Mouse (Mus musculus): Measurements from ENCODE around the gene Hjurp. TPM values are rescaled to one million over a fixed set of nuclear protein-coding genes. Genes with fewer than 3 reads are reported as not detected.

The Hjurp gene
- polyA plus RNA-seq, 1 experiment from 2014 or later, result 56.0 TPM

DNA sequence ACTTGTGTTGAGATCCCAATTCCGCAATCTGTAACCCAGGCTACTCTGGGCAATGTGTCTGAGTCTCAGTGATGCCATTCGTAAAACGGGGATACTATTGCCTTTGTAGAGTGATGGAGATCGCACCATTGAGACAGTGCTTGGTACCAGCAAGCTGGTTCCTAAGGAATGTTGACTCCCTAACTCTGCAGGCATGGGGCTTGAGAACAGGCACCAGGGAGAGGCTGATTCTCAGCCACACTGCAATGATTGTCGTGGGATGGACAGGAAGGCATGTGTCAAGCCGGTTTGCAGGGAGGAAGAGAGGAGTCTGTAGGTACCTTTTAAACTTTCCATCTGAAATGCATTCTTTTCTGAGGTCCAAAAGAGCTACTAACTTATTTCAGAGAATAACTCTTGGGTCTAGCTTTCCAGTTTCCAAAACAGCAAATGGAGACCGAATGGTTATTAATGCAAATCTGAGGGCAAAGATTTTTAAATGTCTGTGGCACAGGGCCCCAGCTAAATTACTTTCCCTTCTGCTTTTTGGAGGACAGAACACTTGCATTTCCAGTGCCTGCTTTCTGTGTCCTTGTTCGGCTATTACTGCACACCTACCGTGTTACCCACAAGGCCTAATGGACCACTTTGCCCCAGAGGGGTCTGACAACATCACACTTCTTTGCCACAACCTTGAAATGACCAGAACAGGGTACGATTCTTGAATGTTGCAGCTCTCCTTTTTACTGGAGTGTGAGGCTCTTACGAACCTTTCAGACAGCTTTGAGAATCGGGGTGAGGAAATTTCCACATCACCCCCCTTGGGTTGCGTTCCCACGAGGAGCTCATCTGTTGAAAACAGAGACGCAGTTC, 6.2 kb upstream of the Hjurp start:
- POLR2A ChIA-PET, result no interaction called here
- ATAC-seq (no peak), DNase-seq (ENCODE audit: low read depth, low spot score) (no peak)
- no peak for TF ChIP-seq CTCF (IDR thresholded peaks at IDR 0.05)
- no peaks in the 10 kb centered on the region for H3K27me3 ChIP-seq
- in situ Hi-C loops (cut with MboI; ENCODE audit: low pct_unique_long_range_greater_than_20kb), result loop anchor here (10.0 to 25.0 kb wide), 2 partner anchors 279 to 446 kb away; partner anchors contain the start of gene Usp40
- CTCF ChIA-PET, result interaction anchor here (0.7 to 1.5 kb wide), 4 partner anchors 12 to 140 kb away, joined by 3 to 5 read pairs (median 3); no protein-coding TSS in a partner anchor

DNA sequence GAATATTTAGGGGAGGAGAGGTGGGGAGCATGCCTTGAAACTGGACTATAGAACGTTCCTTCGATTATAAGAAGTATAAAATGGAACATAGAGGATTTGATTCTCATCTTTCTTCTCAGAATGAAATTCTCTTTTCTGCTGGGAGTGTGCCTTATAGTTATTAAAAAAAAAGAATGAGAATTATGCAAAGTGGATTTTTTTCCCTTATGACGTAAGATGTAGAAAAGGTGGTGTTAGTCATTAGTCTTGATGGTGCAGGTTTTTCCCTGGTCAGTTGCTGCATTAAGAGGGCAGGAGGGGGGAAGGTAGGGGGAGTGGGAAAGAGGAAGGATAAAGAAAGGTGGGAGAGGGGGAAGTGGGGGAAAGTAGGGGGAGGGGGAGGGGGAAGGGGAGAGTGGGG, 4.9 kb upstream of the Hjurp start:
- POLR2A ChIA-PET, result no interaction called here
- TF ChIP-seq CTCF (IDR thresholded peaks at IDR 0.05), result no peak
- H3K27me3 ChIP-seq, result no peaks in the 10 kb centered on the region
- in situ Hi-C loops (cut with MboI; ENCODE audit: low pct_unique_long_range_greater_than_20kb), result loop anchor here (10.0 to 25.0 kb wide), 2 partner anchors 278 to 445 kb away; partner anchors contain the start of gene Usp40
- CTCF ChIA-PET, result no interaction called here
- ATAC-seq (no peak), DNase-seq (ENCODE audit: low read depth, low spot score) (no peak)

DNA sequence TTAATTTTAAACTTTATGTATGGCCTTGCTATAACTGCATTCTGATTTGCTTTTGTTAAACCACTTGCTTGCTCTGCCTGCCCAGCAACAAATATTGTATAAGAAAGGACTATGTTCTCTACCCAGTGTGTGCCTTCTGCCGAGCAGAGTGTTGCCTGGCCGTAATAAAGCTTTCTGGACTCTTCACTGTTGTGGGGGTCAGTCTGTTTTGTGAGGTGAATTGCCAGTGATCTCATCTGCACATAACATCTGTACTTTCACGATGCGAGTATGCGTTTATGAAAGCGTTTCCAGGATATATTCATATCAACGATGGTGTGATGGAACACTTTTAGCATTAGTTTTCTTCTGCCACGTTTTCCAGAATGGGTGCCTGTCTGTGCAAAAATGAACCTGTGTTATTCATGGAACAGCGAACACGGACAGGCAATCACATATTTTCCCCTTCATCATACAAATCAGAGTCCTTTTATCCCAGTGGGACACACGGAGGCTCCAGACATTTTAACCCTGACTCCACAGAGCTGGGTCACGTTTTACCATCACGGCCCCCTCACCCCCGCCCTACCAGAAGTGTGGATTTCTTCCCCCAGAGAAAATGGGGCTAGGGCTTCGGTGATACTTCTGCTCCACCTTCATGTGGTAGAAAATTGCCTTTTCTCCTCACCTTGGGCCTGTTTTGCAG, 2.7 kb upstream of the Hjurp start:
- DNase-seq (ENCODE audit: low read depth, low spot score), result no peak
- ChIA-PET CTCF (interaction anchor here (9.1 kb wide), 1 partner anchor 16 kb away, joined by 93 read pairs; no protein-coding TSS in a partner anchor), POLR2A (no interaction called here)
- no peaks in the 10 kb centered on the region for H3K27me3 ChIP-seq
- in situ Hi-C loops (cut with MboI; ENCODE audit: low pct_unique_long_range_greater_than_20kb), result loop anchor here (10.0 to 25.0 kb wide), 2 partner anchors 275 to 443 kb away; partner anchors contain the start of gene Usp40
- no peak for ATAC-seq
- TF ChIP-seq CTCF (IDR thresholded peaks at IDR 0.05), result no peak

DNA sequence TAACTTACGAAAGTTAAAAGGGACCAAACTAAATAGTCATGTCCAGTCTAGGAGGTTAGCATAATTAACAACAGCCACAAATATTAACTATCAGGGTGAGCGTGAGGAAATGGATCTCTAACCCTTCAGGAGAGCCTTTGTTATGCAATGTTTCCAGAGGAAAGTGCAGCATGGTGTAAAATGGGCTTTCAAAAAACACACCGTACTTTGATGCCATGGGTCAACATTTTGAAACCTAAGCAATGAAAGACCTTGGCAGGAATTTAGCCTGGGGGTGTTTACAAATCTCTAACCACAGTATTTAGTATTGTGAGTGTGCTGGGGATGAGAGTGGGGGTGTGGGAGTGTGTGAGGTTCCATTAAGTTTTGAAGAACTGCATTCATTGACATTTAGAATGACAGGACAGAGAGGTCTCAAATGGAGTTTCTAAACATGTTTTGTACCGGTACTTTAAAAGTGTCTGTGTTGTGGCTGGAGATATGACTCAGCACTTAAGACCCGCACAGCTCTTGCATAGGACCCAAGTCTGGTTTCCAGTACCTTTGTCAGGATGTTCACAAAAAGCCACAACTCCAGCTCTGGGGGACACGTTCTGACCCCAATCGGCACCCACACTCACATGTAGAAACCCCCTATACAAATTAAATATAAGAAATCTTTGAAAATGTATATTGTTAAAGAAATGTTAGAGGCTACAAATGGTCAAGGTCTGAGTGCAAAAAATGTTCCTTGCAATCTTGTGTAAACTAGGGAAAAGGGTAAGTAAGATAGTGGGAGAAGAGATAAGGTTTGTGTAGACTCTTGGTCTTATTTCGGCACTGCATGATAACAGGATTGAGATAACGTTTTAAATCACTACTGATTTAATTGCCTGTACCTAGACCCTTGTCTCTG, 1.9 kb upstream of the Hjurp start:
- H3K27me3 ChIP-seq, result no peaks in the 10 kb centered on the region
- no peak for DNase-seq (ENCODE audit: low read depth, low spot score)
- CTCF ChIA-PET, result interaction anchor here (9.1 kb wide), 1 partner anchor 15 kb away, joined by 93 read pairs; no protein-coding TSS in a partner anchor
- in situ Hi-C loops (cut with MboI; ENCODE audit: low pct_unique_long_range_greater_than_20kb), result loop anchor here (5.0 to 25.0 kb wide), 3 partner anchors 127 to 442 kb away; partner anchors contain the start of gene Usp40
- no peak for ATAC-seq
- no peak for TF ChIP-seq CTCF (IDR thresholded peaks at IDR 0.05)
- POLR2A ChIA-PET, result no interaction called here

DNA sequence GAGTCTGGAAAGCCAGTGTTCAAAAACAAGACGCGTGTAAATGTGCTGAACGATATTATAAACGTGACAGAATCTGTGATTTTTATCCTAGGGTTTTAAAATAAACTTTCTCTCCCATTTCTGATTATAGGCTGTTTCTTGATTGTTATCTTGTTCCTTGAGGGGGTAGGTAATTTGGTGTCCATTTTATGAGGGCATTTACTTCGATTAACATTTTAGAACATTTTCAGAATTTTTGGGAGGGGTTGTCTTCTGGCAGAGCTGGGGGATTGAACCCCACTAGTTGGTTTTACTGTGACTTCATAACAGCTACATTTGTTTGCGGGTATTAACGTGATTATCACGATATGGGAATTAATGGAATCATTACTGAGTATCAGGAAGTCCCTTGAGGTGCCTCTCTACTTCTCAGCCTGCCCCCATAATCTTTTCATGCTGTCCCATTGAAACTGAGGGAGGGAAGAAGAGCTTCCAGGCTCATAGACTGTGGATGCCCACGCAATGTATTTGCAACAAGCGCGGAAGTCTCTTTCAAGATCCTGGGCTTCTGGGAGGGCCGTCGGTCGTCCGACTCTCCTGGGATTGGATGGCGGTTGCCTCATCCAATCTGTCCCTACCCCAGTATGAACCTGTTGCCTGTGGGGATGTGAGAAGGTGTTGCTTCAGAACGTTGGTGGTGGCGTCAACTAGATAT, 532 bp upstream of the Hjurp start:
- TF ChIP-seq CTCF (IDR thresholded peaks at IDR 0.05), result no peak
- ChIA-PET CTCF (interaction anchor here (1.1 to 9.1 kb wide), 11 partner anchors 9 to 128 kb away, joined by 4 to 93 read pairs (median 6); partner anchors contain the start of gene Ugt1a1), POLR2A (interaction anchor here (1.0 to 1.4 kb wide), 2 partner anchors 12 to 21 kb away, joined by 3 to 4 read pairs; no protein-coding TSS in a partner anchor)
- DNase-seq (ENCODE audit: low read depth, low spot score) (no peak), ATAC-seq (no peak)
- in situ Hi-C loops (cut with MboI; ENCODE audit: low pct_unique_long_range_greater_than_20kb), result loop anchor here (5.0 to 25.0 kb wide), 2 partner anchors 126 to 441 kb away; no protein-coding TSS in a partner anchor
- no peaks in the 10 kb centered on the region for H3K27me3 ChIP-seq

DNA sequence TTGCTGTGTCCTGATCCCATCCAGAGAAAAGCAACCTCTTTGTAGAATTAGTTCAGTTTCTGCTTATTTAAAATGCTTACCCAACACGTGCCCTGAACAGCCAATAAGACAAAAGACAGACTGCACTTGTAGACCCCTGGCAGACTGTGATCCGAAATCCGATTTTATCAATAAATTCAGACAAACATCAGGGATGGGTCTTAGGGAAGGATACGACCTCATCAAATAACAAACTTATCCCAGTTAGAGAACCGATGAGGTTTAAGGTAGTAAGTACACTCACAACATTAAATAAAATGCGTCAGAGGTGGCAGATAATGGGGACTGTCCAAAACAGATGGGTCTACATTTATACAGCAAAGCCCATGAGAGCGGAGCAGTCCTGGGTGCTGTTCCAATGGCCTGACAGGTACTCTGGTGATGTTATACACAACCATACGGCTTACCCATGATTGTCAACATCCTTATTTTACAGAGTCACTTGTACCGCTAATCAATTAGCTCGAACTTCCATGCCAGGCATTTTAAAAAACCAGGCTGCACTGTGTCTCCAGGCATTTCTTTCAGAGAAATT, 822 bp downstream of the Hjurp start:
- ChIA-PET POLR2A (interaction anchor here (0.6 to 1.3 kb wide), 2 partner anchors 13 to 41 kb away, joined by 3 to 4 read pairs; no protein-coding TSS in a partner anchor), CTCF (interaction anchor here (1.4 to 9.1 kb wide), 7 partner anchors 11 to 65 kb away, joined by 4 to 93 read pairs (median 7); partner anchors contain the start of gene Ugt1a1)
- no peak for ATAC-seq
- no peak for TF ChIP-seq CTCF (IDR thresholded peaks at IDR 0.05)
- no peaks in the 10 kb centered on the region for H3K27me3 ChIP-seq
- no peak for DNase-seq (ENCODE audit: low read depth, low spot score)
- in situ Hi-C loops (cut with MboI; ENCODE audit: low pct_unique_long_range_greater_than_20kb), result loop anchor here (5.0 to 25.0 kb wide), 2 partner anchors 124 to 439 kb away; no protein-coding TSS in a partner anchor

DNA sequence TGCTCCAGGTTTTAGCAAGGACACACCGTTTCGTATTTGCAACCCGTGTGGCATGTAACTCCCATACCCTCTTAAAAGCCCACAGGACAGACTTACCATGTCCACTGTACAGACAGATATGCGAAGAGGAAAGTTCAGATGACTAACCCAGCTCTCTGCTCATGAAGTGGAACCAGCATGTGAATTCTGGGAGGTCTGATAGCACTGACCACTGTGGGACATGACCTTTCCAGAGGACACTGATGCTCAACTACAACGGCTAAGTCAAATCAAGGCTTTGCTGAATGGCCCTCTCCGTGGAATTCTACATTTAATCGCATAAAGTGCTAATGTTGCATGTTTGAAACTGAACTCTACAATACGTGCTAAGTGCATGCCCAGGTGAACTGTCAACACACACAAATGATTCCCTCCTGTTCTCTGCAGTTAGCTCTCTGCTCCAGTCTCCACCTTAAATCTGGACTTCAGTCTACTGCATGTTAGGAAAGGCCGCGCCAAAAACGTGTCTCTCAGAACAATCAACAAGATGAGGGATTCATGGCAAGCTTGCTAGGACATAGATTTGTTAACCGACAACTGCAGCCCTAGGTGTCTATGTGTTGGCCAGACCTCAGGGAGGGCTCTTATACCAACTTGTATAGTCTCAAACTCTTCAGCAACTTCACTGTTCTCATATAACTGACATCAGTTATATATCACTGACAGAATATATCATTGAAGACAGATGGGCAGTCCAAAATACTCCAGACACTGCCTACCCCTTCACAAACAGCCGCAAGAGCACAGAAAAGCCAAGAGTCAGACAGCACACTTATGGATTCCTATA, 1.5 kb downstream of the Hjurp start:
- POLR2A ChIA-PET, result interaction anchor here (1.3 to 2.5 kb wide), 2 partner anchors 12 to 14 kb away, joined by 3 to 7 read pairs; no protein-coding TSS in a partner anchor
- TF ChIP-seq CTCF (IDR thresholded peaks at IDR 0.05), result no peak

More for the DNA sequence above, 1.5 kb downstream of the Hjurp start:
- in situ Hi-C loops (cut with MboI; ENCODE audit: low pct_unique_long_range_greater_than_20kb), result loop anchor here (5.0 to 25.0 kb wide), 2 partner anchors 124 to 439 kb away; no protein-coding TSS in a partner anchor
- no peak for DNase-seq (ENCODE audit: low read depth, low spot score)
- CTCF ChIA-PET, result interaction anchor here (9.1 kb wide), 1 partner anchor 12 kb away, joined by 93 read pairs; no protein-coding TSS in a partner anchor
- no peaks in the 10 kb centered on the region for H3K27me3 ChIP-seq
- no peak for ATAC-seq
